Mouse (Mus musculus): ENCODE results near the gene Zfp454.

Gene Zfp454

DNA sequence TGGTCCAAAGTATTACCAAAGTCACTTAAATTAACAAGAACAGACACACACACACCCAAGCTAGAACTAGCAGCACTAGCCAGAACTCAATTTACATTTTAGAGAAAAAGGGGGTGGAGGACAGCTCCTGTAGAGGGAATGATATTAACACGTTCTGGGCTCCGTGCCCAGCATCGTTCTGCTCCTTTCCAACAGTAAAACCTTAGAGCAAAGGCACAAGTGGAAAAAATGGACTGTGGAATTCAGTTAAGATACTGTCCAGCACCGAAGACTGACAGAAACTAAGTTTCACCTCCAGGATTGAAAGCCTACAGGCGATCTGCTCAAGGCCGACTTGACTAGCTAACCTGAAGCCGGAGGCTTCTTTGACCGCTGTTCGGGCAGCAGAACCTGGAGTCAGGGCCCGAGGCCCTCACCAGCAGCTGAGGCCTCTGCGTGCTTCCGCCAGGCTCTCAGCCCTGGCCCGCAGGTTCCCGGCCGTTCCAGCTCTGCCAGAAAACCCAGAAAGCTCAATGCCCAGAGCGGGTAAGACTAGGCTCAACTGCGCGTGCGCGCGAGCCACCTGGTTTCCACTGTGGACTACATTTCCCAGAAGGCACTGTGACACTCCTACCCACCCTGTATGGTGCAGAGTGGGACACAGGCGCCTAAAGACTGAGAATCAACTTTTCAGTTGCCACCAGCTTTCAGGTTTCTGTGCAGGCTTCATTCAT is 46.3 kb downstream of the Zfp454 start, which contains the start of gene Zfp879:
Gene Zfp879, minus strand, starts transcription at position 530 of the 713 bp plus-strand sequence.
- peak; percentile 86 to 89 for DNase-seq

DNA sequence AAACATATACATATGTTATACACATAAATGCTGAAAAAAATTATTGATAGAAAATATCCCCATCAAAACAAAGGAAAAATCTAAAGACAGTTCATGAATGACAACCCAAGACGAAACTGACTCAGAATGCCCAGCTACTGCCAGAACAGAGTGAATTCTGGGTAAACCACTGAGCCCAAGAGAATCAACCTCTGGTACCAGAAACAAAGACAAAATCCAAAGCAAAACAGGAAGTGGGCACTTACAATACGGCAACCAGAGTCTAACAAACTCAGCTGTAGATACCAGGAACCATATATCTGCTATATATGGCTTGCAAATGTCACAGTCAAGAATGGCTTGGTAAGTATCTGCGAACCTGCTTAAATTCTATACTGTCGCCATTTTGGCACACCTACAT is 51.7 kb downstream of the Zfp454 start:
- DNase-seq, result no peak

DNA sequence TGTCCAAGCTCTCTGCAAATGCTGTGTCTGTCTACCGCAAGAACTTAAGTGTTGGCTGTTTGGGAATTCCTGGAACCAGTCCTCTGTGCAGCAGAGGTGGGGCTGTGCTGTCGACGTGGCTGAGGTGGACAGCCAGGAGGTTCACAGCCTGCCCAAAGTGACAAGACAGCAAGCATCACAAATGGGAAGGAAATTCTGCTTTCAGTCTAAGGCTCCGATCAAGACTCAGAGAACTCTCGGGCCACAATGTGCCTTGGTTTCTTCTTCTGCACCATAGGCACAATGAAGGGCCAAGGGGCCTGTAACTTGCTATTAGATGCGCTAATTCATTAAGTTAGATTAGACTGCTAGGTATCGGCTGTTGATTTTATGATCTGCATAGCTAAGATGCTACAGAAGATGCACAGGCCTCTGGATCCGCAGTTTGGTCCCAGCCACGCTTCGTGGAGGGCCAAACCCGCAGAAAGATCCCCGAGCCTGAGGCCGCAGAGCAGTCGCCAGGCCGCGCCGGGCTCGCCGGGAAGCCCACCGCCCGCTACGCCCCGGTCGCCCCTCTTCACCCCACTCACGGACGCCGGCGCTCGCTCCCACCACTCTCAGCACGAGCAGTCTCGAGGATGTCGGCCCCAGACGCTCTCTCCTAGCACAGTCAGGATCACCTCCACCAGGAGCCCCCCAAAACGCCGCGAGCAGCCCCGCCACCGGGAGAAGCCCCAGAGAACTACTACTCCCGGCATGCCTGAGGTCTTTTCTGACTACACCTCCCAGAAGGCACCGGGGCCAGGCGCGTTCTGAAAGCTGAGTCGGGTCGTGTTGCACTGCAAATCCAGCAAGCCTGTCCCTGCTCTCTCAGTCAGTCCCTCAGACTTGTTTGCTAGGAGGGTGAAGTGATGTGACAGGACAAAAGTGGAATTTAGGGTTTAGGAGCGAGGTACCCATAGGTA is 60.2 kb downstream of the Zfp454 start, which contains the start of gene Zfp354c:
Gene Zfp354c, minus strand, starts transcription at position 715 of the 944 bp plus-strand sequence.
- peak; percentile 84 to 88 for DNase-seq

GRCm38 (mm10) chr11:50826214-50826613 is 61.2 kb downstream of the Zfp454 start:
- DNase-seq, result no peak

Data from thymus, postnatal 36 days (tissue).